Mouse (Mus musculus) E14TG2a.4 (cell line): ENCODE measurements around the gene Serpinb9.

Experiments
- CTCF ChIP-seq: conservative IDR thresholded peaks from 2 replicates; pipeline ENCODE4 v1.5.1; 2014; ENCODE audit warnings: low read length
- NANOG ChIP-seq: IDR thresholded peaks from 2 replicates; pipeline ENCODE4 v1.6.1; 2014; ENCODE audit warnings: borderline replicate concordance, low read length, mixed read lengths

GRCm38 (mm10) chr13:32986256-32986655, 16.8 kb upstream of the Serpinb9 start:
- TF ChIP-seq CTCF (no peak), NANOG (no peak)
